Mouse (Mus musculus) liver, postnatal 0 days (tissue): ENCODE measurements around the gene Pirb. TPM values are rescaled to one million over a fixed set of nuclear protein-coding genes. Genes with fewer than 3 reads are reported as not detected.

Experiments
- ATAC-seq: fragments of 200-750 bp; cut with Nextera tagmentation; 2 replicates; pipeline ENCODE4 v1.8.0; 2017; ENCODE audit warnings: mild to moderate bottlenecking, moderate library complexity
- DNase-seq: peaks from one replicate; pipeline ENCODE4 v3.0.0-alpha.2; 2016
- H3K27ac ChIP-seq: fragments of 300-500 bp; sonication (generic); 2 replicates; pipeline ENCODE4 v1.5.1; 2014; ENCODE audit warnings: antibody characterized with exemption, moderate library complexity, mild to moderate bottlenecking, low read depth
- H3K27me3 ChIP-seq: fragments of 300-500 bp; sonication (generic); 2 replicates; pipeline ENCODE4 v1.6.1; 2014; ENCODE audit warnings: low read length, control low read depth, mixed read lengths; ENCODE audit not compliant: insufficient read depth
- H3K36me3 ChIP-seq: fragments of 300-500 bp; sonication (generic); replicated peaks from 2 replicates; pipeline ENCODE4 v1.6.1; 2014; ENCODE audit warnings: mild to moderate bottlenecking, control low read depth, low read length, moderate library complexity, mixed read lengths; ENCODE audit not compliant: insufficient read depth
- H3K4me1 ChIP-seq: fragments of 300-500 bp; sonication (generic); 2 replicates; pipeline ENCODE4 v1.6.1; 2014; ENCODE audit warnings: antibody characterized with exemption, mild to moderate bottlenecking, control low read depth; ENCODE audit not compliant: insufficient read depth
- H3K4me2 ChIP-seq: fragments of 300-500 bp; sonication (generic); 2 replicates; pipeline ENCODE4 v1.6.1; 2014; ENCODE audit warnings: low read depth, mild to moderate bottlenecking, low read length, moderate library complexity, mixed read lengths
- H3K4me3 ChIP-seq: fragments of 300-500 bp; sonication (generic); 2 replicates; pipeline ENCODE4 v1.5.1; 2014; ENCODE audit warnings: low read depth, low read length
- H3K9ac ChIP-seq: fragments of 300-500 bp; sonication (generic); replicated peaks from 2 replicates; pipeline ENCODE4 v1.6.1; 2014; ENCODE audit warnings: mild to moderate bottlenecking, moderate library complexity
- H3K9me3 ChIP-seq: fragments of 300-500 bp; sonication (generic); 2 replicates; pipeline ENCODE4 v1.6.1; 2016; ENCODE audit warnings: mild to moderate bottlenecking, control low read depth, low read length, mixed read lengths
- CTCF ChIP-seq: sonication (generic); IDR thresholded peaks from 2 replicates; pipeline ENCODE4 v1.5.1; 2016; ENCODE audit warnings: antibody characterized with exemption, low read depth
- EP300 ChIP-seq: IDR thresholded peaks from 2 replicates; pipeline ENCODE4 v1.6.1; 2016; ENCODE audit warnings: antibody characterized with exemption, low read depth, mild to moderate bottlenecking
- WGBS: fragments of 180-500 bp; shearing (Covaris S2); extraction: QIAGEN DNeasy Blood & Tissue Kit; methylation state at CpG from one replicate; pipeline ENCODE4 v1.1.7; 2014; ENCODE audit not compliant: insufficient replicate concordance; 5-methylcytosine and 5-hydroxymethylcytosine counted together
- polyA plus RNA-seq: library from polyadenylated mRNA; unstranded; fragments of >200 nt; fragmentation: Nextera tagmentation; extraction: Ambion mirVana; gene quantifications from 2 replicates; pipeline ENCODE4 v1.2.1, GENCODE M21; 2015

Gene Pirb
- polyA plus RNA-seq, 1 experiment from 2014 or later, result 7.0 TPM

- peak within 1 kb of the TSS; percentile 80 for H3K4me3 ChIP-seq
- no peaks in the 10 kb centered on the region for H3K9me3 ChIP-seq
- peak within 1 kb of the TSS; percentile 91 for H3K9ac ChIP-seq
- TF ChIP-seq EP300 (no peak), CTCF (no peak)
- peaks cover 19% of the 10 kb centered on the region for H3K4me1 ChIP-seq
- DNase-seq (peak; percentile 95), ATAC-seq (peak; percentile 99)
- WGBS, result 4% methylated on average over 45 of the region's 45 CpGs
- no peaks in the 10 kb centered on the region for H3K27me3 ChIP-seq
- peak within 1 kb of the TSS; percentile 91 for H3K4me2 ChIP-seq
- peaks cover 32% of the 10 kb centered on the region for H3K36me3 ChIP-seq
- peak within 1 kb of the TSS; percentile 95 for H3K27ac ChIP-seq
These were observed 54.7 kb downstream of the Pirb start, which contains the start of gene Leng1 for GRCm38 (mm10) chr7:3665215-3666114. Leng1 (minus strand) TSS chr7:3665840.

GRCm38 (mm10) chr7:3664524-3665214, 55.5 kb downstream of the Pirb start:
- DNase-seq (peak; percentile 40), ATAC-seq (peak; percentile 38)
- peaks cover 19% of the 10 kb centered on the region for H3K4me1 ChIP-seq
- peak overlapping the region; percentile 91 for H3K4me2 ChIP-seq
- H3K27me3 ChIP-seq, result no peaks in the 10 kb centered on the region
- WGBS, result 20% methylated on average over 15 of the region's 15 CpGs
- peak overlapping the region; percentile 95 for H3K27ac ChIP-seq
- H3K36me3 ChIP-seq, result peaks cover 39% of the 10 kb centered on the region
- no peak for TF ChIP-seq EP300
- no peak for TF ChIP-seq CTCF
- peak overlapping the region; percentile 91 for H3K9ac ChIP-seq
- no peaks in the 10 kb centered on the region for H3K9me3 ChIP-seq
- H3K4me3 ChIP-seq, result peak overlapping the region; percentile 80

Other genes with a start within 250 kb of the Pirb start
- gene Tarm1, start 217.8 kb downstream of the Pirb start, polyA plus RNA-seq, result 0.24 and 0.41 TPM in 2 replicates
- 0.12 TPM in 1 of 2 replicates, not detected in the other for gene Oscar, start 104.2 kb downstream of the Pirb start, polyA plus RNA-seq
- gene Ndufa3, start 103.0 kb downstream of the Pirb start, polyA plus RNA-seq, result 385 and 415 TPM in 2 replicates
- 8.8 and 9.8 TPM in 2 replicates for gene Tfpt, start 90.5 kb downstream of the Pirb start, polyA plus RNA-seq
- 20.8 and 24.9 TPM in 2 replicates for gene Prpf31, start 90.4 kb downstream of the Pirb start, polyA plus RNA-seq
- 12.9 and 13.7 TPM in 2 replicates for gene Cnot3, start 75.1 kb downstream of the Pirb start, polyA plus RNA-seq
- 7.0 and 7.8 TPM in 2 replicates for gene Leng1, start 54.6 kb downstream of the Pirb start, polyA plus RNA-seq
- gene Tmc4, start 42.8 kb downstream of the Pirb start, polyA plus RNA-seq, result 4.7 and 5.0 TPM in 2 replicates
- gene Tsen34, start 27.5 kb downstream of the Pirb start, polyA plus RNA-seq, result 46.1 and 50.9 TPM in 2 replicates
- 14.8 and 16.1 TPM in 2 replicates for gene Mboat7, start 26.9 kb downstream of the Pirb start, polyA plus RNA-seq
- gene Rps9, start 16.4 kb downstream of the Pirb start, polyA plus RNA-seq, result 859 and 872 TPM in 2 replicates
- gene Gm15448, start 105.3 kb upstream of the Pirb start, polyA plus RNA-seq, result 0.12 TPM in 1 of 2 replicates, not detected in the other
- 2.0 and 2.8 TPM in 2 replicates for gene Pira2, start 124.7 kb upstream of the Pirb start, polyA plus RNA-seq
- gene Gm14548, start 177.7 kb upstream of the Pirb start, polyA plus RNA-seq, result 1.4 and 1.6 TPM in 2 replicates
- 0.73 and 1.2 TPM in 2 replicates for gene Lilra6, start 195.1 kb upstream of the Pirb start, polyA plus RNA-seq